Mouse (Mus musculus): ENCODE results near the gene Hspb7.
A peak's percentile ranks its signal among the peaks of the same experiment; 100 is the strongest.

Hspb7 gene

DNA sequence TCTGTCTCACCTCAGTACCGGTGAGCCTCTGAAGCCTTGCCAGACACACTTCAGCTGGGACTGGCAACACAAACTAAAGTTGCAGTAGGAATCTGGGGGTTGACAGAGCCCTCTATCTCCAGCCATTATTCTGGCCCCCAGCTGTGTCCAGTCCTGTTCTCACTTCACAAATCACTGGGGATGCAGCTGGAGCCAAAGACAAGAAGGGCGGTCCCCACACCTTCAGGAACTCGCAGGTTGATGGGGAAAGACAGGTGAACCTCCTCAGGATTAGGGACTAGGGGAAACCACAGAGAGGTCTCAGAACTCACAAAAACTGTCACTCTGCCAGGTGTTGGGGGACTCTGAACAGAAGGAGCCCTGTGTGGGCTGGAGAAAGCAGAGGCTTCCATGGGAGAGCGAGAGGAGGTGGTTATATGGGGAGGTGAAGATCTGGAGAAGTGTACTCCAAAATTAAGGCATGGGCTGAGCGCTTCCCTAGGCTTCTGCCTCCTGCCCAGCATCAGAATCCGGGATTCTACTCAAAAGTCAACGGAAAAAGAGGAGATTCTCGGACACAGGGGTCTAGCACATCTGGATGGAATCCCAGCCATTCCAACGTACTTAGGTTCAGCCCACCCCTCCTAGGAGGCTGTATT, at the start of gene Hspb7:
Gene Hspb7 (plus strand): TSS at position 588 of the 638 bp plus-strand sequence.
- no peak for ATAC-seq (ENCODE audit: insufficient number of reproducible peaks, low FRiP score, low TSS enrichment)

GRCm38 (mm10) chr4:141372426-141372825, 48.2 kb upstream of the Hspb7 start:
- ATAC-seq (ENCODE audit: insufficient number of reproducible peaks, low FRiP score, low TSS enrichment): no peak

DNA sequence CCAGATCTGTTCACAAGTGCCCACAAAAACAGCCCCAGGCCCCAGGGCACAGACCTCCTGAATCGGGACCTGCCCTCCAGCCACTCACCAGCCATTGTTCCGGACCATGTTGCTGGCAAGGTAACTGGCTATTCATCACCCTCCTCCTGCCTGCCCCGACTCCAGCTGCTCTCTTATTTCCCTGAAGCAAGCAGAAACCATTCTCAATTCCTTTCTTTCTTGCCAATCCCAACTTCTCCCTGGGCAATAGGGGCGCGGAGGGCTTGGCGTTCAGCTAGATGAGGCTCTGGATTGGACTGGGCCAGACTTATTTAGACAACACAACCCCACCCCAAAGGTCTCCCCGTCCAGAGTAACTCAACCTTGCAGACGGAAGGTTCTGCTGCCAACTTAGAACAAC, 40.9 kb upstream of the Hspb7 start:
- ATAC-seq (ENCODE audit: insufficient number of reproducible peaks, low FRiP score, low TSS enrichment): no peak

GRCm38 (mm10) chr4:141382406-141382805, 38.2 kb upstream of the Hspb7 start:
- no peak for ATAC-seq (ENCODE audit: insufficient number of reproducible peaks, low FRiP score, low TSS enrichment)

- no peak for ATAC-seq (ENCODE audit: insufficient number of reproducible peaks, low FRiP score, low TSS enrichment)
Measured at GRCm38 (mm10) chr4:141385275-141385674, 35.3 kb upstream of the Hspb7 start.

DNA sequence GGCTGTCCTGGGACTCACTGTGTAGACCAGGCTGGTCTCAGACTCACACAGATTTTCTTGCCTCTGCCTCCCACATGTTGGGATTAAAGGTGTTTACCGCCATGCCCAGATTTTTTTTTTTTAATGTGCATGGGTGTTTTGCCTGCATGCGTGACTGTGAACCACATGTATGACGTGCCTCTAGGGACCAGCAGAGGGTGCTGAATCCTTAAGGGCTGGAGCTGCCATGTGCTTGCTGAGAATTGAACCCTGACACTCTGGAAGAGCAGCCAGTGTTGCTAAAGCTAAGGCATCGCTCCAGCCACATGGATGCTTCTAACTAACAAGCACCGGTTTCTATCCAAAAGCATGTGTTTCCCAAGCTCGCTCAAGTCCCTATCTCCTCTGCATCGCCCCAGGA, 34.4 kb upstream of the Hspb7 start:
- no peak for ATAC-seq (ENCODE audit: insufficient number of reproducible peaks, low FRiP score, low TSS enrichment)

GRCm38 (mm10) chr4:141387093-141387784, 33.3 kb upstream of the Hspb7 start:
- no peak for ATAC-seq (ENCODE audit: insufficient number of reproducible peaks, low FRiP score, low TSS enrichment)

- ATAC-seq (ENCODE audit: insufficient number of reproducible peaks, low FRiP score, low TSS enrichment): no peak
Measured at GRCm38 (mm10) chr4:141387933-141388332, 32.6 kb upstream of the Hspb7 start.

DNA sequence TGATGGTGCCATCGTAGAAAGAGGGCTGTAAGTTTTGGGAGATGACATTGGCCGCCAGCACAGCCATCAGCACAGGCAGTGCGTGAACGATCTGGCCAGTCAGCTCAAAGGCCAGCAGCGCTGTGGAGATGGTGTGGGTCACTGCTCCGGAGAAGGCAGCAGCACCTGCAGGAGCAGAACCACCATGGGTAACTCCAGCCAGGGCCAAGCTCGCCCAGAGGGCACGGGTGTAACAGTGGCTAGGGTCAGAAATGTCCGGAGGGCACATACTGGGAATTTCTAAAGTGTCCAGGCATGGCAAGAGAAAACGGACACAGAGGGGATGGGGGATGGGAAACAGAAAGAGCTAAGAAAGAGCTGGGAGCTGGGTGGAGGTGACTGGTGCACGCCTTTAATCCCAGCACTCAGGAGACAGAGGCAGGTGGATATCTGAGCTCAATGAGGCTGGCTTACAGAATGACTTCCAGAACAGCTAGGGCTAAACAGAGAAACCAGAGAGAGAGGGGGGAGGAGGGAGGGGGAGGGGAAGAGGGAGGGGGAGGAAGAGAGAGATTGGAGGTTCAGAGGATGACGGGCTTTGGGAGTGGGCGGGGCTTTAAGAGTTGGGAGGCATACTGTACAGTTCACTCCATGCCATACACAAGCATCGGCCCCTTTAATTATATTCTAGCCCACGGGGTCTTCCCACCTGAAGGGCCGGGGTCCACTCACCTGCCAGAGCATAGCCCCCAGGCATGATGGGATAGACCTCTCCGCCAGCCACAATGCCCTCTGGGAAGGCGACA, 31.0 kb upstream of the Hspb7 start:
- ATAC-seq (ENCODE audit: insufficient number of reproducible peaks, low FRiP score, low TSS enrichment): no peak

DNA sequence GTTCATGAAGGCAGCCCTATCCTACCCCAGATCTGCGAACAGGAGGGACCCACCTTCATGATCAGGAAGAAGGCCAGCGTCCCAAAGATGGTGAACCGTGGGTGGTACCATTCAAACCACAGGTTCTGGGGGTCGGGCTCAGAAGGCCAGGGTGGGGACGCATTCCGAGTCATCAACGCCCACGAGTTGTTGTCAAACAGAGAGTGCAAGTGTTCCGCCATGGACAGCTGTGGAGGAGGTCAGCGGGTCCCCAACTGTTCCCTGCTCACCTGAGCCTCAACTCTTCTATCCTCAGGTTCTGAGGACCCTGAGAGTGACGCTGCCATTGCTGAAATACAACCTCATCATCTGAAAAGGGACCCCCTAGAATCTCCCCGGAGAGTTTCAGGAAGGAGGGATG, 29.3 kb upstream of the Hspb7 start:
- ATAC-seq (ENCODE audit: insufficient number of reproducible peaks, low FRiP score, low TSS enrichment): no peak

GRCm38 (mm10) chr4:141394751-141395150, 25.8 kb upstream of the Hspb7 start:
- ATAC-seq (ENCODE audit: insufficient number of reproducible peaks, low FRiP score, low TSS enrichment): no peak

DNA sequence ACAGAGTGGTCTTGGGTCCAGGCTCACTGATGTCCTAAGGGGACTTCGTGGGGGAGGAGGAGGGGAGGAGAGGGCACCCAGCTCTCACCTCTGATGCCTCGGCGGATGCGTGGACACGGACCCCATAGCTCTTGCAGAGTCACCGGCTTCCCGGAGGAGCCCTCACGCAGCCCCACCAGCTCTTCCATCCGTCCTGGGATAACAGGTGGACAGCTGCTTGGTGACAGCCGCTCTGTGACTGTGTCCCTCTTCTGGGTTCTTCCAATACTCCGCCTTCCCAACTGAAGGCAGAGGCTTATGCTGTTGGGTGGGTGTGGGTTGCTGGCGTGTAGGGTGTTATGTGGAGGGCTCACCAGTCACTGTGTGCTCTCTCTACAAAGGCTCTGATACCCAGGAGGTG, 22.7 kb upstream of the Hspb7 start:
- no peak for ATAC-seq (ENCODE audit: insufficient number of reproducible peaks, low FRiP score, low TSS enrichment)

- ATAC-seq (ENCODE audit: insufficient number of reproducible peaks, low FRiP score, low TSS enrichment): no peak
Measured at GRCm38 (mm10) chr4:141398545-141398944, 22.0 kb upstream of the Hspb7 start, which contains the start of gene Clcnka. Clcnka (minus strand) TSS chr4:141398724.

- no peak for ATAC-seq (ENCODE audit: insufficient number of reproducible peaks, low FRiP score, low TSS enrichment)
Measured at GRCm38 (mm10) chr4:141400171-141400570, 20.4 kb upstream of the Hspb7 start.

GRCm38 (mm10) chr4:141404518-141405313, 15.9 kb upstream of the Hspb7 start:
- ATAC-seq (ENCODE audit: insufficient number of reproducible peaks, low FRiP score, low TSS enrichment): 0 out of 2 replicates have a peak, but pooled peaks have one; percentile 49

DNA sequence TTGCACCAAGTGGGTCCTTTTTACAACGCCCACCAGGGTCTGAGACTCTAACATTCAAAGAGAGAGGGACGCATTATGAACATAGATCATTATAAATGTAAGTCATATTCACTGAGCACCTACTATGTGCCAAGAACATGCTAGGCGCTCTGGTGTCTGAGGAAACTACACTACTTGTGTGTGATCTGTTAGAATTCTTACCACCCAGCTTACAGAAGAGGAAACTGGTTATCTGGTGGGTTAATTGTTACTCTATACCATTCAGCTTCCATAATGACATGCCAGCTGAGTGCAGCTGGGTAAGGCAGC, 15.3 kb upstream of the Hspb7 start:
- no peak for ATAC-seq (ENCODE audit: insufficient number of reproducible peaks, low FRiP score, low TSS enrichment)

- ATAC-seq (ENCODE audit: insufficient number of reproducible peaks, low FRiP score, low TSS enrichment): no peak
Measured at GRCm38 (mm10) chr4:141406516-141407299, 13.9 kb upstream of the Hspb7 start.

GRCm38 (mm10) chr4:141408577-141408976, 12.0 kb upstream of the Hspb7 start:
- no peak for ATAC-seq (ENCODE audit: insufficient number of reproducible peaks, low FRiP score, low TSS enrichment)

DNA sequence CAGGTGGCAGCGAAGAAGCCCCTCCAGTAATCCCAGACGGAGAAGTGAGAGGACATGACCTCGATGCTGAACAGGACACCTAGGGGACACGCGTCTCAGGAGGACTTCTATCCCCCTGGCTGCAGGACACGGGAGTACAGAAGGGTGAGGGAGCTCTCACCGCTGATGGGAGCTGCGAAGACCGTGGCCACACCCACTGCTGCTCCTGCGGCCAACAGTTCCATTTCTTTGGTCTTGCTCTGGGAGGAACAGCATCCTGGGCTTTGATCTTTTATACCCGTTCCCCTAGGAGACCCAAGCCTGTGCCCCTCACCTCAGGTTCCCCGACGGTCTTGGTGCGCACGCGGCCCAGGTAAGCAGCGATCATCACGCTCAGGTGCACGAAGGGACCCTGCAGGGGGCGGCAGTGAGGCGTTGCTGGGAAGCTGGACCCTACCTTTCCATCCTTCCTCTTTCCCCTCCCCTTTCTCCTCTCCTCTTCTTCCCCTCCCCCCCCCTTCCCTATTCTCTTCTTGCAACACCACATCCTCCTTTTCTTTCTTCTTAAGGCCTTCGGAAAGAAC, 9.1 kb upstream of the Hspb7 start:
- no peak for ATAC-seq (ENCODE audit: insufficient number of reproducible peaks, low FRiP score, low TSS enrichment)

DNA sequence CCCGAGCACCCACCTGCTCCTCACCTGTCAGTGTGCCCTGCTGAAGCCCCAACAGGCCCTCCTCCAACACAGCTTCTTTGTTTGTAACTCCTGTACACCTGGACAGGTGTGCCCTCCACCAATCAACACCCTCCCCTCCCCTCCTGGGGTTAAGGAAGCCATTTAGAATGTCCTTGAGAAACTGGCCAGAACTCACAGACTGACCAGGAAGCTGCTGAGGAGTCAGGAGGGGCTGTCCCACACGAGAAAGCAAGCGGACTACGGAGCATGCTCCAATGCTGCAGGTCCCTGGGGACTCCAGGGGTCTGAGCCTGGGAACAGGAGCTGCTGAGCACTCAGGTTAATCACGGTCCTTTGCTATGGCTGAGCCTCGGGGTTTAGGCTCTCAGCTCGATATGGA, 4.7 kb upstream of the Hspb7 start, which contains the start of gene Clcnkb:
Gene Clcnkb (minus strand): TSS at position 91 of the 400 bp plus-strand sequence.
- ATAC-seq (ENCODE audit: insufficient number of reproducible peaks, low FRiP score, low TSS enrichment): no peak

All from cerebellum, adult (tissue).